Mouse (Mus musculus) ZHBTc4 (cell line): Measurements from ENCODE around the gene Gm17949.
A peak's percentile ranks its signal among the peaks of the same experiment; 100 is the strongest.

ENCODE experiments used
- DNase-seq: peaks from one replicate; pipeline ENCODE4 v3.0.0-alpha.2; 2011; ENCODE audit warnings: low read depth, low spot score

Gene Gm17949

DNA sequence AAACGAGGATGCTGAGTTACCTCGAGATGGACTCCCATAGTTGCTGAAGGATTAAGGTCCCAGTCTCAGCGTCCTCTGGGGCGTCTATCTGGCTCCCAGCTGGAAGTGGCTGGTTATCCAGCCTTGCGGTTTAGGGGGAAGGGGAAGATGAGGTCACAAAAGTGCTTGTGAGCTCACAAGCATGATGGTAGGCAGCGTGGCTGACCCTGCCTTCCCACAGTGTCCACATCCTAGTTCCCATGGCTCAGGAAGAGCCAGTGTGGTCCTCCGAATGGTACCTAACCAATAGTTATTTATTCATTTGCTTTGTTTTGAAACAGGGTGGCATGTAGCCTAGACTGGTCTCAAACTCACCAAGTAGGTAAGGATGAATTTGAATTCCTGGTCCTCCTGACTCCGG, 30.3 kb downstream of the Gm17949 start, which contains the start of gene Slc25a41:
Slc25a41 (minus strand) TSS at position 101 of the 400 bp plus-strand sequence.
- no peak for DNase-seq

DNA sequence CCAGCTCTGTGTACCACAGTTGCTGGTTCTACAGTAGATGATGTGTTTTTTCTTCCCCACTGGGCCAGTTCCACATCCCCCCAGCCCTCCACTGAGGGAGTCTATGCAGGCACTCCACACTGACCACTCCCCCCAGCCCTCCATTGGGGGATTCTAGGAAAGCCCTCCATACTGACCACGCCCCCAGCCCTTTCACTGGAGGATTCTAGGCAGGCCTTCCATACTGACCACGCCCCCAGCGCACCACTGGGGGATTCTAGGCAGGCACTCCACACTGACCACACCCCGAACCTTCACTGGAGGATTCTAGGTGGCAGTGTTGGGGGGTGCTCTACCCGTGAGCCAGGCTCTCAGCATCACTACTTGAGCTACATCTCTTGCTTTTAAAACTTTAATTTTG, 36.1 kb downstream of the Gm17949 start:
- peak; percentile 97 for DNase-seq

DNA sequence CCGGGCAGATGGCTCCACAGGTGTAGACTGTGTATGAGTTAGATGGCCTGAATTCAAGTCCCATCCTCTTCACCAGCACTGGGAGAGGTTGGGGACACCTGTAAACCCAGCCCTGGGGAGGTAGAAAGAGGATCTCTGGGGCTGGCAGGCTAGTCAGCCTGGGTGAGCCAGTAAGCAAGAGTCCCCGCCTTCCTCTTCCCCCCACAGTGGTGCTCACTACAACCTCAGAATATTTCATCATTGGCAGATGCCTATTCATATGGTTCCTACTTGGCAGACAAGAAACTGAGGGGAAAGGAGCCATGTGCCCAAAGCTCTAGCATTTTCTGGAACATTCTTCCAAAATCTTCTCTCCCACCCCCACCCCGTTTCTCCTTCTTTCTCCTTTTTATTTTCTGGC, 37.5 kb downstream of the Gm17949 start:
- DNase-seq, result no peak

DNA sequence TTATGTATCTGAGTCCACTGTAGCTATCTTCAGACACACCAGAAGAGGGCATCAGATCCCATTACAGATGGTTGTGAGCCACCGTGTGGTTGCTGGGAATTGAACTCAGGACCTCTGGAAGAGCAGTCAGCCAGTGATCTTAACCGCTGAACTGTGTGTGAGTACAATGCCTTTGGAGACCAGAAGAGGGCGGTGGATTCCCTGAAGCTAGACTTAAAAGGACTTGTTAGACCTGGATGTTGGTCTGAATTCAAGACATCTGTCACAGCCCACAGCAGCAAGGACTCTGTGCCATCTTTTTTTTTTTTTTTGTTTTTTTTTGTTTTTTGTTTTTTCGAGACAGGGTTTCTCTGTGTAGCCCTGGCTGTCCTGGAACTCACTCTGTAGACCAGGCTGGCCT, 40.4 kb downstream of the Gm17949 start:
- DNase-seq, result peak; percentile 82

DNA sequence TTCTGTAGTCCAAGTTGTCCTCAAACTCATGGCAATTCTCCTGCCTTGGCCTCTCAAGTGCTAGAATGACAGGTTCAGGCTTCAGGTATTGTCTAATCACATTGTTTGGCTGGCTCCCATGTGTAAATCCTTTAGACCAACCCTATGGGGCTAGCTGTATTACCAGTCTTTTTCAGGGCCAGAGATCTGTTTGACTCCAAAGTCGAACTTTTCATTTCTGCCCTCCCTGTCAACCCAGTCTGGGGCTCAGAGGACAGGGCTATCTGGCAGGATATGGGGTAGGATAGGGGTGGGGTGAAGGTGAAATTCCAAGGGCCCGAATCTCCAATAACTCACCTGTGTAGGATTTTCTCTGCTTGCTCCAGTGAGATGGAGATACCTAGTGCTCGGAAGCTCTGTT, 45.0 kb downstream of the Gm17949 start:
- DNase-seq, result no peak

DNA sequence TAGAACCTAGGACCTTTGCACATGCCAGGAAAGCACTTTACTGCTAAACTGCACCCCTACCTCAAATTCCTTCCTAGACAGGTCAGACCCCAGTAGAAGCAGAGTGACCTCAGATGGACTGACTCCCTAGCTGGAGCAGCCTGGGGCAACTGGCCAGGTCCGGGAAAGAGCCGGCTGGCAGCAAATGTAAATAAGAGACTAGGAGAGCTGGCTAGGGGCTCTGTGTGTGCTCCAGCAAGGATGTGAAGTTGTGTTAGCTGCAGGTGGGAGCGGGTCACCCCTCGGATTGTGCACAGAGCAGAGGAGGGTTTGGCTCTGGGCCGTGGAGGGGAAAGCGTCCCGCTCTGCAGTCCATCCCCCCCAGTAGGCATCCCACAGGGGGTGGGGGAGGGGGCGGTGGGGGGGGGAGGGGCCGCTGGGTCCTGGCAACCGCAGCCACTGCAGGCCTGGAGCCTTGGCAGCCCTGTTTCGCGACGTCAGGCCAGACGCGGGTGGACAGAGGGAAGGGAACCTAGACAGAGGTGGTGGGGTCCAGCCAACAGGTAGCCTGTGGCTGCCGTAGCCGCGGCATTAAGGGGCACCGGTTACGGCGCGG, 47.7 kb downstream of the Gm17949 start, which contains the start of gene Crb3:
Crb3 (plus strand) TSS at position 215 of the 595 bp plus-strand sequence.
- no peak for DNase-seq

DNA sequence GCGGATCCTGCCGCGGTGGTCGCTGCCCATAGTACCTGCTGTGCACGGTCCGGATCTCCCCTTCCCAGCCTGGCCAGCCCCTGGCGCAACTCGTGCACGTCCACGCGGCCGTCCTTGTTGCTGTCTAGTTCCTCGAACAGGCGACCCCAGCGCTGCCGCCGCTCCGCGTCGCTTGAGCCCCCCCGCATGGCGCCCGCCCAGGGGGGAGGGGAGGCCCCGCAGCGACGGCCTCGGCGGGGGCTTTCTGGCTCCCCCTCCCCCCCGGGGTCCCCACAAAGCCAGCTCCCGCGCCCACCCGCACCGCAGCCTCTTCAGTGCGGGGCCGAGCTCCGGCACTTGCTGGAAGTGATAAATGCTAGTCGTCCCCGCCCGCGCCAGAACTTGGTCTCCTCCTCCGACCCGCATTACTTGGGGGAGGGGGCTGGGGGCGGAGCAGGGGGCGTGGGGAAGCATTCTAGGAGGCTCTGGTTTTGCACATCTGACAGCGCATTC, 48.3 kb downstream of the Gm17949 start, which contains the start of gene Slc25a23:
Slc25a23 (minus strand) TSS at position 378 of the 492 bp plus-strand sequence.
- peak; percentile 87 for DNase-seq

DNA sequence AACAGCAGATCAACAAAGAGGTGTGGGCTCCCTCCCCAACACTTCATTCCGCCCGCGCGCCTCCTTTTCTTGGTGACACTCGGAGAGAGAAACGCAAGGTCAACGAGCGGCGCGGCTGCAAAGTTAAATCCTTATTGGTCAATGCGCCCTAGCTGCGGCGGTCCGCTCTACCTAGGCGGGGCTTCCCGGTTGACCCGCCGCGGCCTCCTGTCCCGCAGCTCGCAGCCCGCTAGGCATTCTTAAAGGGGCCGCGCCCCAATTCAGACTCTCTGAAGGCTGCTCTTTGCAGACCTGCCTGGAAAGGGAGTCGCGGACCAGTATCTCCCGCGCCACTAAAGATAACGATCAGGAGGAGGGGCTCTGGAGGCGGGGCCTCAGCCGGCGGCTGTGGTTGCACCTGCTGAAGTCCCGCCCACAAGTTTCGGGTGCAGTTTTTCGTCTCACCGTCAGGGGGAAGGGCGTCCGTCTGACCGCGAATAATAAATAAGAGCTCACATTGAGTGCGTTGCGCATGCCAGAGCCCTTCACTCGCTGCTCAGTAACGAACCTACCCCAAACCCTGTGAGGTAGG, 49.0 kb downstream of the Gm17949 start:
- DNase-seq, result peak; percentile 98

DNA sequence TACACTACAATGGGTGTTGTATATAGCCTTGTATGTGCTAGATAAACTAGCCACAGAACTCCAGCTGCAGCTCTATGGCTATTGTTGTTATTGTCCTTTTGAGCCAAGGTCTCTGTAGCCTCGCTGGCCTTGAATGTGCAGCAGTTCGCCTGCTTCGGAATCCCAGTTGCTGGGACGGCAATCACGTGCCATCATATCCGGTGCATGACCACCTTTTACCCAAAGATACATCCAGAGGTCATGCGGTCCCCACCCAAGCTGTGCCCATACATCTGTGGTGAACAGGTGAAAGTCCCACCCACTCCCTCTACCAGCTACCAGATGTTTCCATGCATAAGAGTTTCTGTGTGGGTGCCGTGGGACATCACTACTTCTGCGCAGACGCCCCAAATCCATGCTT, 49.8 kb downstream of the Gm17949 start:
- DNase-seq, result no peak

DNA sequence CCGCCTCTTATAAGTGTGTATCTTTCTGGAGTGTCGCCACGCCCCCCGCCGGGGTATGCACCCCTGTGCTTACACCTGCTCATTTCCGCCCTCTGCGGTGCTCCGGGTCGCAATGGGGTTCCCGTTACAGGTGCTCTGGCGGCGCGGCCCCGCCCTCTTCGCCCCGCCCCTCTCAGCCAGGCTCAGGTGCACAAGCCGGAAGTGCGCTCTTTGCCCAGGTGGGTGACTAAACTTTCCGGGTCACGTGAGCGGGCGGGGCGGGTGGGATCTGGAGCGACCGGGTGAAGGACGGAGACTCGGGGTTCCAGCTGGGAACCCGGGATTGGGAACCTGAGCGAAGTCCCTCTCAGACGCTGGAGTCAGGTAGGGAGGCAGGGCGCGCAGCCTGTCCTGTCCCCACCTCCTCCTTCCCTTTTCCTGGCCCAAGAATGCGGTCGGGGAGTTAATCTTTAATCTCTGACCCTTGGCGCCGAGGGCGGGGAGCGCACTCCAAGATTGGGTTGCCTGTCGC, 50.8 kb downstream of the Gm17949 start:
- peak; percentile 34 for DNase-seq

DNA sequence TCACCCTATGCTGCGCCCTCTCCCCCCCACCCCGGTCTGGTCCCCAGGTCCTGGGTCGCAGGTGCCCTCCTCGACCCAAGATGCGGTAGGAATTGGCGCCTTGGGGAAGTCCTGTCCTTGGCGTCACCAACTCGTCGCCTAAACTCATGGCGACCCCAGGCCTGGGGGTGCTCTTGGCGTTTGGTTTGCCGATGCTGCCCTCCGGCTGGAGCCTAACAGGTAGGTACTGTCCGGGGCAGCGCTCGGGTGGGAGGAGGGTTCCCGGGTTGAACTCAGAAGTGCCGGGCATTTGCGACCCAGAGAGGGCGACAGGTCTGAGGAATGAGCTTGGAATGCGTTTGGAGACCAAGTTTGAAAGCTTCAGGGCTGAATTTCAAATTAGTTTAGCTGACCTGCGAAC, 51.3 kb downstream of the Gm17949 start:
- no peak for DNase-seq

DNA sequence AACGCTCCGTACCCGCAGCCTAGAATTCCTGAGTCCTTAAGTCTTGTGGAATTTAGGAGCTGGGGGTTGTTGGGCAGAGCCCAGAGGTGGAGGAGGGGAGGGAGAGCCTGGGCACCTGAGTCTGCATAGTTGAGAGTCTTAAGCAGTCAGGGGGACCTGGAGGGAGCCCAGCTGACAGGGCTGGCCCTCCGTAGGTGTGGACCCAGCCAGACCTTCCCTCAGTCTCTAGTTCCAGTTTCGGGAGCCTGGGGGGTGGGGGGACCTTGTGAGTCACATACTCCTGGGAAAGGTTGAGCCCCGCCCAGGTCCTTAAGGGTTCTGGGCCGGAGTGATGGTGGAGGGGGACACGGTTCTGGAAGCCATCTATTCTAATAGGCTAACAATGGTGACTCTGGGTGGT, 51.8 kb downstream of the Gm17949 start:
- no peak for DNase-seq

DNA sequence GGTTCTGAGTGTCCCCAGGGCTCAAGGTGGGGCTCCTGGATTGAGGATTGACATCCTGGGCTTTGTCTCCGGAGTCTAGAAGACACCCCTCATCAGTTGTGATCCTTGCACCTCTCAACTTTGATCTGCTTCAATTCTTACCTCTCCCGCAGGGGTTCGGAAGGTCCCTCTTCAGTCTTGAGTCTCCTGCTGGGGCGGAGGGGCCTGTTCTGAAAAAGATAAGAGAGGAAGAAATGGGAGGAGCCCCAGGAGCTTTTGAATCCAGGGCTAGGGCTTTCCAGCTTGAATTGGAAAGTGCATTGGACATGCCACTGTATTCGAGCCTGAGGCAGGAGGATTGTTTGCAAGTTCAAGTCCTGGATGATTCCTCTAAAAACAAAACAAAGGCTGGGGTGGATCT, 55.6 kb downstream of the Gm17949 start:
- no peak for DNase-seq

DNA sequence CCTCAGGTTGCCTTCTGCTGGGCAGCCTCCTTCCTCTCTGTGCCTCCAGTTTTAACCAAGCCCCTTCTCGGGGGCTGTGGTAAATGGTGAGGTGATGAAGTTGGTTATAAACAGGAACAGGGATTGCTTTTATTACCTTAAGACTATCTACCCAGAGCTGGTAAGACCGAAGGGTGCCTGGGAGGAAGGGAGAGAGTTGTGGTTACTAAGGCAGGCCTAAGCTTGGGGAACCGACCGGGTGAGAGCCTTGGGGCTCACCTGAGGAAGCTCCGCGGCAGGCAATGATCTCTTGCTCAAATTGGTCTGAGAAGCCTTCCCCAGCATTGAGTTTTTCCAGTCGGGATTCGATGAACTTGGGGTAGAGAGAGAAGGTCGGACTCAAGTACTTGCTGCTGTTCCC, 59.0 kb downstream of the Gm17949 start:
- no peak for DNase-seq

DNA sequence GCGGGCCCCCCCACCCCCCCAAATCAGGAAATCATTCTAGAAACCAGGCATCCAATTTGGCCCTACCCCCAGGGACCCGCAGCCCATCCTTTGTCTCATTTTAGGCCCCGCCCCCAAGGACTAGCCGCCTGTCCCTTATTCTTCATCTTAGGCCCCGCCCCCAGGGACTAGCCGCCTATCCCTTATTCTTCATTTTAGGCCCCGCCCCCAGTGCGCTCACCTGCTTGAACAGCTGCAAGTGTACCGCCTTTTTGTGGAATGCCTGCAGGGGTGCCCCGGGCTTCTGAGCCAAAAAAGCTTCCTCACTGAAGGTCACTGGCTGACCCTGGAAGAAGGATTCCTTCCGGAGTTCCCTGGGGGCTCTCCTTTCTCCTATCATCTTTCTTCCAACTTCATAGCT, 59.4 kb downstream of the Gm17949 start:
- DNase-seq, result peak; percentile 98
